Mouse (Mus musculus): ENCODE results near the gene Ager.

DNA sequence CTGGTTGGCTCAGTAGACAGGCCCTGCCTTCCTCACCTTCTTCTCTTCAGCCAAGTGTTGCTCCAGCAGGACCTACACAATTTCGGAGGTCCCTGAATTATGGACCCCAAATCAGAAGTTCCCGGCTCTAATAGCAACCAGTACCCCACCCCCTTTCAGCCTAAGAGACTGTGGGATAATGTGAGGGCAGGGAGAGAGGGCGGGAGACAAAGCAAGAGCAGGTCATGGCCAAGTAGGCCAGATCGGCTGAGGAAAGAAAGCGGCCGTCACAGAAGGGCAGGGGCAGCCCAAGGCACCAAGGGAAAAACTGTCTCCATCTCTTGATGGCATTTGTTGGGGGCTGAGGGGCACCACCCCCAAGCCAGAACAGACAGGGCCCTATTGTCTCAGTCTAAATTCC lies 18.2 kb downstream of the Ager start, which contains the start of gene Egfl8:
- TF ChIP-seq CEBPB (IDR thresholded peaks at IDR 0.05; ENCODE audit: insufficient read depth, poor library complexity, severe bottlenecking) (no peak), SRF (IDR thresholded peaks at IDR 0.05; ENCODE audit: control insufficient read depth, insufficient read length, low read depth) (no peak), POLR2A (IDR thresholded peaks at IDR 0.05; ENCODE audit: insufficient read length, low read depth) (no peak), USF1 (IDR thresholded peaks at IDR 0.05; ENCODE audit: low read depth) (no peak)
